Mouse (Mus musculus): Measurements from ENCODE around the gene Fkbp5. TPM values are rescaled to one million over a fixed set of nuclear protein-coding genes. Genes with fewer than 3 reads are reported as not detected.

The Fkbp5 gene
- total RNA-seq, 1 experiment from 2014 or later = 11.9 TPM

- ATAC-seq (replicated peaks; ENCODE audit: insufficient number of reproducible peaks, low FRiP score, low TSS enrichment, poor library complexity, severe bottlenecking) = no peak
Observed at GRCm38 (mm10) chr17:28524831-28525430, 7.6 kb upstream of the Fkbp5 start.

- ATAC-seq (replicated peaks; ENCODE audit: insufficient number of reproducible peaks, low FRiP score, low TSS enrichment, poor library complexity, severe bottlenecking) = no peak
Observed at GRCm38 (mm10) chr17:28524009-28524695, 6.8 kb upstream of the Fkbp5 start.

GRCm38 (mm10) chr17:28523355-28524008, 6.2 kb upstream of the Fkbp5 start:
- no peak for ATAC-seq (replicated peaks; ENCODE audit: insufficient number of reproducible peaks, low FRiP score, low TSS enrichment, poor library complexity, severe bottlenecking)

- ATAC-seq (replicated peaks; ENCODE audit: insufficient number of reproducible peaks, low FRiP score, low TSS enrichment, poor library complexity, severe bottlenecking) = peak; percentile 72
Observed at GRCm38 (mm10) chr17:28522623-28523354, 5.5 kb upstream of the Fkbp5 start.

GRCm38 (mm10) chr17:28521920-28522319, 4.6 kb upstream of the Fkbp5 start:
- ATAC-seq (replicated peaks; ENCODE audit: insufficient number of reproducible peaks, low FRiP score, low TSS enrichment, poor library complexity, severe bottlenecking) = no peak

- ATAC-seq (replicated peaks; ENCODE audit: insufficient number of reproducible peaks, low FRiP score, low TSS enrichment, poor library complexity, severe bottlenecking) = no peak
Observed at GRCm38 (mm10) chr17:28521071-28521726, 3.9 kb upstream of the Fkbp5 start.

- no peak for ATAC-seq (replicated peaks; ENCODE audit: insufficient number of reproducible peaks, low FRiP score, low TSS enrichment, poor library complexity, severe bottlenecking)
Observed at GRCm38 (mm10) chr17:28520561-28520960, 3.2 kb upstream of the Fkbp5 start.

- no peak for ATAC-seq (replicated peaks; ENCODE audit: insufficient number of reproducible peaks, low FRiP score, low TSS enrichment, poor library complexity, severe bottlenecking)
Observed at GRCm38 (mm10) chr17:28519827-28520226, 2.5 kb upstream of the Fkbp5 start.

- ATAC-seq (replicated peaks; ENCODE audit: insufficient number of reproducible peaks, low FRiP score, low TSS enrichment, poor library complexity, severe bottlenecking) = no peak
Observed at GRCm38 (mm10) chr17:28518615-28519071, 1.3 kb upstream of the Fkbp5 start.

GRCm38 (mm10) chr17:28517956-28518614, 758 bp upstream of the Fkbp5 start:
- no peak for ATAC-seq (replicated peaks; ENCODE audit: insufficient number of reproducible peaks, low FRiP score, low TSS enrichment, poor library complexity, severe bottlenecking)

GRCm38 (mm10) chr17:28516881-28517280, 446 bp downstream of the Fkbp5 start:
- no peak for ATAC-seq (replicated peaks; ENCODE audit: insufficient number of reproducible peaks, low FRiP score, low TSS enrichment, poor library complexity, severe bottlenecking)

GRCm38 (mm10) chr17:28515431-28516341, 1.6 kb downstream of the Fkbp5 start:
- ATAC-seq (replicated peaks; ENCODE audit: insufficient number of reproducible peaks, low FRiP score, low TSS enrichment, poor library complexity, severe bottlenecking) = peak; percentile 58

GRCm38 (mm10) chr17:28514555-28514954, 2.8 kb downstream of the Fkbp5 start:
- ATAC-seq (replicated peaks; ENCODE audit: insufficient number of reproducible peaks, low FRiP score, low TSS enrichment, poor library complexity, severe bottlenecking) = no peak

- ATAC-seq (replicated peaks; ENCODE audit: insufficient number of reproducible peaks, low FRiP score, low TSS enrichment, poor library complexity, severe bottlenecking) = 0 out of 2 replicates have a peak, but pooled peaks have one; percentile 6
Observed at GRCm38 (mm10) chr17:28513844-28514243, 3.5 kb downstream of the Fkbp5 start.

- ATAC-seq (replicated peaks; ENCODE audit: insufficient number of reproducible peaks, low FRiP score, low TSS enrichment, poor library complexity, severe bottlenecking) = no peak
Observed at GRCm38 (mm10) chr17:28513337-28513736, 4.0 kb downstream of the Fkbp5 start.

GRCm38 (mm10) chr17:28512696-28513095, 4.6 kb downstream of the Fkbp5 start:
- ATAC-seq (replicated peaks; ENCODE audit: insufficient number of reproducible peaks, low FRiP score, low TSS enrichment, poor library complexity, severe bottlenecking) = no peak

Data from monocyte, adult 5-6 weeks (primary cell).